Mouse (Mus musculus): ENCODE measurements around the gene Gon7.

DNA sequence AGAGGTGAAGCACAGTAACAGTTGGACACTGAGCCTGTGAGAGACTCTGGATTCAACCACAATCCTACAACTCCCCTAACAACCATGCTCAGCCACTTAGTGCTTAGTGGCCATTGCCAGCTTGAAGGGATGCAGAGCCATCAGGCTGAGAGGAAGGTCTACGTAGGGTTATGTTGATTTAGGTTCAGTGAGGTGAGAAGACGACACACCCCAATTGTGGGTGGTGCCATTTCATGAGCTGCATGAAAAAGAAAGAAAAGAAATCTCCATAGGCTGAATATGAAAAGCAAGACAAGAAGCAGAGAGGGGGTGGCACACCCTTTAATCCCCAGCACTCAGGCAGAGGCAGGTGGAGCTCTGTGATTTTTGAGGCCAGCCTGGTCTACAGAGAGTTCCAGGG is 43.5 kb downstream of the Gon7 start:
- TF ChIP-seq POLR2A (IDR thresholded peaks at IDR 0.05; ENCODE audit: borderline replicate concordance, insufficient read depth, low read length) = no peak
- TF ChIP-seq CTCF (IDR thresholded peaks at IDR 0.05; ENCODE audit: borderline replicate concordance, insufficient read depth, low read depth, low read length) = no peak
